Mouse (Mus musculus): ENCODE measurements at regions not wholly inside any gene's neighbourhood (a gene's known extent, or its start where the extent isn't known, plus 50 kb on each side); places are given as distances from the start of the nearest gene placed in this dataset.

DNA sequence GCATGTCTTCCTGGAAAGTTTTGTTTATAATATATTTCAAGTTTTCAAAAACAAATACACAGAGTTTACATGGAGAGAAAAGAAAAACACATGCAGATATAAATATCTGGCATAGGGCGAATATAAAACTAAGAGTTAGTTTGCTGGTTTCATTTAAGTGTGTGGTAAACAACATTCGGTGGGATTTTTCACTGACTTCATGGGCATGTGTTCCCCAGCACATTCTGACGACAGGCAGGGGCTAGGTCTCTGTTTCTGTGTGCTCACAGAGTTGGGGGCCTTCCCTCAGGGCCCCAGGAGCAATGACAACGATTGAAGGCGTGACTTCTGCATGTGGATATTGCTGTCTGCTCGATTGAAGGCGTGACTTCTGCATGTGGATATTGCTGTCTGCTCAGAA is 193.3 kb upstream of the Npvf start:
- Histone ChIP-seq H3K4me3 (ENCODE audit: insufficient read depth, low read depth, low read length) (no peak overlapping the region), H3K27ac (ENCODE audit: insufficient read depth, low read depth, low read length) (no peak overlapping the region), H3K4me1 (ENCODE audit: control insufficient read depth, insufficient read depth, low read length) (no peaks in the 10 kb centered on the region)
- WGBS = 89% methylated on average over 7 of the region's 7 CpGs
- TF ChIP-seq CTCF (IDR thresholded peaks at IDR 0.05; ENCODE audit: insufficient read depth, low read depth, low read length) (no peak), POLR2A (IDR thresholded peaks at IDR 0.05; ENCODE audit: insufficient read depth, low read depth, low read length) (no peak)

GRCm38 (mm10) chr6:50859162-50859561 is 204.9 kb upstream of the Npvf start:
- 72% methylated on average over 4 of the region's 4 CpGs for WGBS

GRCm38 (mm10) chr6:50877991-50878390 is 223.8 kb upstream of the Npvf start:
- Histone ChIP-seq H3K4me1 (ENCODE audit: control insufficient read depth, insufficient read depth, low read length) (no peaks in the 10 kb centered on the region), H3K4me3 (ENCODE audit: insufficient read depth, low read depth, low read length) (no peak overlapping the region), H3K27ac (ENCODE audit: insufficient read depth, low read depth, low read length) (no peak overlapping the region)
- TF ChIP-seq CTCF (IDR thresholded peaks at IDR 0.05; ENCODE audit: insufficient read depth, low read depth, low read length) (no peak), POLR2A (IDR thresholded peaks at IDR 0.05; ENCODE audit: insufficient read depth, low read depth, low read length) (no peak)
- WGBS = 96% methylated on average over 5 of the region's 5 CpGs

More at GRCm38 (mm10) chr6:50859162-50859561, 204.9 kb upstream of the Npvf start:
- TF ChIP-seq CTCF (IDR thresholded peaks at IDR 0.05; ENCODE audit: insufficient read depth, low read depth, low read length) = no peak
- TF ChIP-seq POLR2A (IDR thresholded peaks at IDR 0.05; ENCODE audit: insufficient read depth, low read depth, low read length) = no peak
- Histone ChIP-seq H3K4me3 (ENCODE audit: insufficient read depth, low read depth, low read length) (no peak overlapping the region), H3K4me1 (ENCODE audit: control insufficient read depth, insufficient read depth, low read length) (no peaks in the 10 kb centered on the region), H3K27ac (ENCODE audit: insufficient read depth, low read depth, low read length) (no peak overlapping the region)

- Histone ChIP-seq H3K4me1 (ENCODE audit: control insufficient read depth, insufficient read depth, low read length) (no peaks in the 10 kb centered on the region), H3K4me3 (ENCODE audit: insufficient read depth, low read depth, low read length) (no peak overlapping the region), H3K27ac (ENCODE audit: insufficient read depth, low read depth, low read length) (no peak overlapping the region)
- TF ChIP-seq POLR2A (IDR thresholded peaks at IDR 0.05; ENCODE audit: insufficient read depth, low read depth, low read length) = no peak
- TF ChIP-seq CTCF (IDR thresholded peaks at IDR 0.05; ENCODE audit: insufficient read depth, low read depth, low read length) = no peak
- 84% methylated on average over 3 of the region's 3 CpGs for WGBS
Measured at GRCm38 (mm10) chr6:50882298-50882697, 228.1 kb upstream of the Npvf start.

- TF ChIP-seq CTCF (IDR thresholded peaks at IDR 0.05; ENCODE audit: insufficient read depth, low read depth, low read length) = no peak
- no peak for TF ChIP-seq POLR2A (IDR thresholded peaks at IDR 0.05; ENCODE audit: insufficient read depth, low read depth, low read length)
- WGBS = 64% methylated on average over 4 of the region's 4 CpGs
- no peaks in the 10 kb centered on the region for H3K4me1 ChIP-seq (ENCODE audit: control insufficient read depth, insufficient read depth, low read length)
Measured at GRCm38 (mm10) chr6:50882759-50883158, 228.5 kb upstream of the Npvf start.

DNA sequence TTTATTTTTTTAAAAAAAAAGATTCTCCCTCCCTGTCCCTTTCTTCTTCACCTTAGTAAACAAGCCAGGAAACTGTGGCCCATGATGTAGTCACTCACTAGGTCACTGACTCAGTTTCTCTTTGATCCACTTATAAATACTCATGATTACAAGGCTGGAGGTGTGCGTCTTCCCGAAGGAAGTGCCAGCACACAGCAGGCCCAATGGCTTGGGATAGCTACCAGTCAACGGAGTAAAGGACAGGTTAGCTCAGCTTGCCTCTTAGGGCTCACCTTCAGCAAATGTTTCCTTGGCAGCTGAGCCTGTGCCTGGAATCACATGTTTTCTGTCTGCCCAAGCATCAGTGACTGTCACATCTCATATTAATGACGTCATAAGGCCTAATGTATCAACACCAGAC is 230.8 kb upstream of the Npvf start:
- WGBS = 96% methylated on average over 4 of the region's 4 CpGs
- no peak overlapping the region for H3K4me3 ChIP-seq (ENCODE audit: insufficient read depth, low read depth, low read length)
- no peaks in the 10 kb centered on the region for H3K4me1 ChIP-seq (ENCODE audit: control insufficient read depth, insufficient read depth, low read length)
- no peak overlapping the region for H3K27ac ChIP-seq (ENCODE audit: insufficient read depth, low read depth, low read length)
- no peak for TF ChIP-seq CTCF (IDR thresholded peaks at IDR 0.05; ENCODE audit: insufficient read depth, low read depth, low read length)
- no peak for TF ChIP-seq POLR2A (IDR thresholded peaks at IDR 0.05; ENCODE audit: insufficient read depth, low read depth, low read length)

More at GRCm38 (mm10) chr6:50882759-50883158, 228.5 kb upstream of the Npvf start:
- no peak overlapping the region for H3K4me3 ChIP-seq (ENCODE audit: insufficient read depth, low read depth, low read length)
- H3K27ac ChIP-seq (ENCODE audit: insufficient read depth, low read depth, low read length) = no peak overlapping the region

GRCm38 (mm10) chr6:50885771-50886360 is 231.6 kb upstream of the Npvf start:
- 82% methylated on average over 8 of the region's 8 CpGs for WGBS
- TF ChIP-seq CTCF (IDR thresholded peaks at IDR 0.05; ENCODE audit: insufficient read depth, low read depth, low read length) = no peak
- no peak for TF ChIP-seq POLR2A (IDR thresholded peaks at IDR 0.05; ENCODE audit: insufficient read depth, low read depth, low read length)
- H3K4me3 ChIP-seq (ENCODE audit: insufficient read depth, low read depth, low read length) = no peak overlapping the region
- peaks cover 6% of the 10 kb centered on the region; the same call in 1 of the 2 replicates for H3K4me1 ChIP-seq (ENCODE audit: control insufficient read depth, insufficient read depth, low read length)
- H3K27ac ChIP-seq (ENCODE audit: insufficient read depth, low read depth, low read length) = no peak overlapping the region

GRCm38 (mm10) chr6:50890370-50891204 is 236.3 kb upstream of the Npvf start:
- Histone ChIP-seq H3K4me3 (ENCODE audit: insufficient read depth, low read depth, low read length) (no peak overlapping the region), H3K27ac (ENCODE audit: insufficient read depth, low read depth, low read length) (no peak overlapping the region)
- WGBS = 53% methylated on average over 25 of the region's 25 CpGs

DNA sequence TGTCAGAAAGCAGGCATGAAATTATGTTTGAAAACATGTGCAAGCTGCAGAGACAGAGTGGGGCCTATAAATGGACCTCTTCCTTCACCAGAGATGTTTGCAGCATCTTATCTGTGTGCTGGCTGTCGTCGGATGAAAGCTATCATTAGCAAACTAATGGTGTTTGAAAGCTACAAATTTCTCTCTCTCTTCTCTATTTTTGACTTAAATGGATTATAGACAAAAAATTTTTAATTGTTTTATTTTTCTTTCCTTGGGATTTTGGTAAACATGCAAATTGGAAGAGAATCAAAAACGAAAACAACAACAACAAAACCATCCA is 236.9 kb upstream of the Npvf start:
- 71% methylated on average over 3 of the region's 3 CpGs for WGBS
- Histone ChIP-seq H3K27ac (ENCODE audit: insufficient read depth, low read depth, low read length) (no peak overlapping the region), H3K4me3 (ENCODE audit: insufficient read depth, low read depth, low read length) (no peak overlapping the region)

More at GRCm38 (mm10) chr6:50890370-50891204, 236.3 kb upstream of the Npvf start:
- TF ChIP-seq CTCF (IDR thresholded peaks at IDR 0.05; ENCODE audit: insufficient read depth, low read depth, low read length) (no peak), POLR2A (IDR thresholded peaks at IDR 0.05; ENCODE audit: insufficient read depth, low read depth, low read length) (no peak)
- peaks cover 7% of the 10 kb centered on the region; the same call in 1 of the 2 replicates for H3K4me1 ChIP-seq (ENCODE audit: control insufficient read depth, insufficient read depth, low read length)

More for the DNA sequence above, 236.9 kb upstream of the Npvf start:
- no peak for TF ChIP-seq CTCF (IDR thresholded peaks at IDR 0.05; ENCODE audit: insufficient read depth, low read depth, low read length)
- no peak for TF ChIP-seq POLR2A (IDR thresholded peaks at IDR 0.05; ENCODE audit: insufficient read depth, low read depth, low read length)
- peaks cover 7% of the 10 kb centered on the region; the same call in 1 of the 2 replicates for H3K4me1 ChIP-seq (ENCODE audit: control insufficient read depth, insufficient read depth, low read length)
